Mouse (Mus musculus) adrenal gland, postnatal 4 days (tissue): ENCODE data around the gene Rbbp6. TPM values are rescaled to one million over a fixed set of nuclear protein-coding genes. Genes with fewer than 3 reads are reported as not detected.

Source experiments
- DNase-seq, 2 experiments: peaks; one replicate each; pipeline ENCODE4 v3.0.0; 2021 to 2022; ENCODE audit warnings: low spot score in 2 of 2, mixed read lengths in 2 of 2
- total RNA-seq, 2 experiments: library from RNA; stranded (reverse); gene quantifications; 2 replicates each; pipeline ENCODE4 v1.2.3; 2021

Gene Rbbp6
- total RNA-seq, 2 experiments from 2014 or later = 79.1 to 86.2 TPM

DNA sequence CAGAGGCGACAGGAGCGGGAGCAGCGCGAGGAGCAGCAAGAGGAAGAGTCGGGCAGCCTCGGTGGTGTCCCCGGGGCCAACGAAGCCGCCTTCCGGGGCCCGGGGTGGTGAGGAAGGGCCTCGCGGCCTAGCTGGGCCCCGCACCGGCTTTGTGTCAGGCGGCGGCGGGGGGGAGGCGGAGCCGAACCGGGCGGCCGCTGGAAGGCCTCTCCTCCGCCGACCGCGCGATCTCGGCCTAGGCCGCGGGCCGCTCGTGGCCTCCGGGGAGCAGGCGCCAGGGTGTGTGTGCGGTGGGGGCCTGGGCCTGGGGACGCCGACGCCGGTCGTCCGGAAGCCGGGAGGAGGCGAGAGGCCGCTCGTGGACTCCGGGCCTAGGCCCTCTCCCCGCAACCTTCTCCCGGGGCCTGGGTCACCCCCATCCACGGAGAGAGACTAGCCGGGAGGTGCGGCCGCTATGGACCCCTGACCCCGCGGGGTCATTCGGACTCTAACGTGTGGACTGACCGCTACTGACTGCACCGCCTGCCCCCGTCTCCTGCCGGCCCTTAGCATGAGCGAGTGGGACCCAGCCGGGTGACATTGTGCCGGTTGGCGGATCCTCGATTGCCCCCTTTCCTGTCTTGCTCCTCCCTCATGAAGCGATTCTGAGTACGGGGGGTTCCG is 4.8 kb downstream of the Rbbp6 start:
- peak; percentile 26 to 27 for DNase-seq

DNA sequence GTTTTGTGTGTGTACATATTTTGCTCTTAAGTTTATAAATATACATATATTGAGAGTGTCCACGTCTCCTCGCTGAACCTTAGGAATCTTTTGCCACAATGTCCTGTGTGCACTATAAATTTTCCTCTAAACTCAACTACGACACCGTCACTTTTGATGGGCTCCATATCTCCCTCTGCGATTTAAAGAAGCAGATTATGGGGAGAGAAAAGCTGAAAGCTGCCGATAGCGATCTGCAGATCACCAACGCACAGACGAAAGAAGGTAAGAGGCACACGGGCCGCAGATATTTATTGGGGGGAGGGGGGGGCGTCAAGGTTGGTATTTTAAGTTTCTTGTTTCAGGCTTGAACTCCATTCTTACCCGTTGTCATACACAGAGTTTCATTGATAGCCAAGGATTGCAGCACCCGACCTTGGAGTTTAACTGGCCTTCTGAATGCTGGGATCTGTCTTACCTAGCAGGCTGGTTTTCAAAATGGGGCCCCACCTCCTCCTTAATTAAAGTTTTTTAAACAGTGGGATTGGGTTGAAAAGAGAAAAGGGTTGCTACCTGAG is 5.5 kb downstream of the Rbbp6 start:
- no peak for DNase-seq

DNA sequence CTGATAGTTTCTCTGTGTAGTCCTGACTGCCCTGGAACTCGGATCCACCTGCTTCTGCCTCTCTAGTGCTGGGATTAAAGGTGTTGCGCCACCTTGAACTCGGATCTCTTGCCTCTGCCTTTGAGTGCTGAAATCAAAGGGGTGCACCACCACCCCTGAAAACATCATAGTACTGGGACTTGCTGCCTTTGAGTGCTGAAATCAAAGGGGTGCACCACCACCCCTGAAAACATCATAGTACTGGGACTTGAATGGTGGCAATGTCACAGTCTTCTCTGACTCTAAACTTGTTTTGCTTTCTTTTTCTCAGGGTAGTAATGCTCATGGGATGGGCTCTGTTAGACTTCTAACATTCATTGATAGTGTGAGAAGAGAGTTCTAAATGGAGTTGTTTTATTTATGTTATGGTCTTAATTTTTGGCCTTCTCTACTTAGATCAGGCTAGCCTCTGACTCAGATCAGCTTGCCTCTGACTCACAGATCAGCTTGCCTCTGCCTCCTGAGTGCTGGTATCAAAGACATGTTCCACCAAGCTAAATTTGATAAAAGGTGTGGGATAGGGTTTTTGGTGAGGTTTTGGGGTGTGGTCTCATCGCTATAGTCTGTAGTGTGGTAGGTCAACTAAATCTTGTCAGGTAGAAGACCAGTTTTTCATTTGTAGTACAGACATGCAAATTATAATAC is 6.7 kb downstream of the Rbbp6 start:
- no peak for DNase-seq

DNA sequence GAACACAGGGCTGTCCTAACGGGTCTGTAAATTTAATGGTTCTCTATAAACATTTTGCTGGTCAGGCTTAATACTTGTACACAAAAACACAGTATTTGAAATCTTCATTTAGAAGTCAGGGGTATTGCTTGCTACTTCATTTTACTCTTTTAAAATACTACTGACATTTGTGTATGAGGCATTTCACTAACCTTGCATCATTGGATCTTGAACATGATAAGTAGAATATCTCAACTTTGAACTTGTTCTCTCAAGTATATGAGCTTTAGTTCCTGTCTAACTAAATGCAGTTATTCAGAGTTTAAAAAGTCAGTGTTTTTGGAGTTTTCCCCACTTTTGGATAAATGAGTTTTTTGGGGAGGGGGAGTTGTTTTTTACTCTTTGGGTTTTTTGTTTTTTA is 14.0 kb downstream of the Rbbp6 start:
- no peak for DNase-seq

DNA sequence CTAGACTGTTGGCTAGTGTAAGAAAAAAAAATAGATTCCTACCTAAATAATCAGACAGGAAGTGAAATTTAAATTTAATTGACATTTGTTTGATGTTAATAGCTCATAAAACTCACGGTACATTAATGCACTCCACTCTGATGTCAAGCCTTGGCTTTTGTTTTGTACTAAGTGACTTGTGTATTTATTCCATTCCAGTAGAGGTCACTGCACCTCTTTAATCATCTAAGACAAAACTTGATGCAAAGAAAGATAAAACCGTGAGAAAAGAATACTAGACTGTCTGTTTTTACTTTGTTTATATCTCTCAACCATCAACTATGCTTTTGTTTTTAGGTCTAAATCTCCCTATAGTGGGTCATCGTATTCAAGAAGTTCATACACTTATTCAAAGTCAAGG is 32.7 kb downstream of the Rbbp6 start:
- DNase-seq = no peak

DNA sequence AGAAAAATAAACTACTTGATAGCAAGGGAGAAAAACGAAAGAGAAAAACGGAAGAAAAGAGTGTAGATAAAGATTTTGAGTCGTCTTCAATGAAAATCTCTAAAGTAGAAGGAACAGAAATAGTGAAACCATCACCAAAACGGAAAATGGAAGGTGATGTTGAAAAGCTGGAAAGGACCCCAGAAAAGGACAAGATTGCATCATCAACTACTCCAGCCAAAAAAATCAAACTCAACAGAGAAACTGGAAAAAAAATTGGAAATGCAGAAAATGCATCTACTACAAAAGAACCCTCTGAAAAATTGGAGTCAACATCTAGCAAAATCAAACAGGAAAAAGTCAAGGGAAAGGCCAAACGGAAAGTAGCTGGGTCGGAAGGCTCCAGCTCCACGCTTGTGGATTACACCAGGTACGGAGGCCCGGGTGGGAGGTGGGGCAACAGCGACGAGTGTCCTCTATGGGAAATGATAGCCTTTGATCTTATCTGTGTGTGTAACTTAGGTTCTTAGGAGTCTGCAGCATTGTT is 34.4 kb downstream of the Rbbp6 start:
- DNase-seq = no peak

DNA sequence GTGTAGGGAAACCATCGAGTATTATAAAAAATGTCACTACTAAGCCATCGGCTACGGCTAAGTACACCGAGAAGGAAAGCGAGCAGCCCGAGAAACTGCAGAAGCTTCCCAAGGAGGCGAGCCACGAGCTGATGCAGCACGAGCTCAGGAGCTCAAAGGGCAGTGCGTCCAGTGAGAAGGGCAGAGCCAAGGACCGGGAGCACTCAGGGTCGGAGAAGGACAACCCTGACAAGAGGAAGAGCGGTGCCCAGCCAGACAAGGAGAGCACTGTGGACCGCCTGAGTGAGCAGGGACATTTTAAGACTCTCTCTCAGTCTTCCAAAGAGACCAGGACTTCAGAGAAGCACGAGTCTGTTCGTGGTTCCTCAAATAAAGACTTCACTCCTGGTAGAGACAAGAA is 35.3 kb downstream of the Rbbp6 start:
- DNase-seq = no peak

DNA sequence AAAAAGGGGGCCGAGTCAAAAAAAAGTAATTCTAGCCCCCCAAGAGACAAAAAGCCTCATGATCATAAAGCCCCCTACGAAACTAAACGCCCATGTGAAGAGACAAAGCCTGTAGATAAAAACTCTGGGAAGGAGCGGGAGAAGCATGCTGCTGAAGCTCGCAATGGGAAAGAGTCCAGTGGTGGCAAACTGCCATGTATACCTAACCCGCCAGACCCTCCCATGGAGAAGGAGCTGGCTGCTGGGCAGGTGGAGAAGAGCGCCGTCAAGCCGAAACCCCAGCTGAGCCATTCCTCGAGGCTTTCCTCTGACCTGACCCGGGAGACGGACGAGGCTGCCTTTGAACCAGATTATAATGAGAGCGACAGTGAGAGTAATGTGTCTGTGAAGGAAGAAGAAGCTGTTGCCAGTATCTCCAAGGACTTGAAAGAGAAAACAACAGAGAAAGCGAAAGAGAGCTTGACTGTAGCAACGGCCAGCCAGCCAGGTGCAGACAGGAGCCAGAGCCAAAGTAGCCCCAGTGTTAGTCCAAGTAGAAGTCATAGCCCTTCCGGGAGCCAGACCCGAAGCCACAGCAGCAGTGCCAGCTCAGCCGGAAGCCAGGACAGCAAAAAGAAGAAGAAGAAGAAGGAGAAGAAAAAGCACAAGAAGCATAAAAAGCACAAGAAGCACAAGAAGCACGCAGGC is 36.0 kb downstream of the Rbbp6 start:
- no peak for DNase-seq

DNA sequence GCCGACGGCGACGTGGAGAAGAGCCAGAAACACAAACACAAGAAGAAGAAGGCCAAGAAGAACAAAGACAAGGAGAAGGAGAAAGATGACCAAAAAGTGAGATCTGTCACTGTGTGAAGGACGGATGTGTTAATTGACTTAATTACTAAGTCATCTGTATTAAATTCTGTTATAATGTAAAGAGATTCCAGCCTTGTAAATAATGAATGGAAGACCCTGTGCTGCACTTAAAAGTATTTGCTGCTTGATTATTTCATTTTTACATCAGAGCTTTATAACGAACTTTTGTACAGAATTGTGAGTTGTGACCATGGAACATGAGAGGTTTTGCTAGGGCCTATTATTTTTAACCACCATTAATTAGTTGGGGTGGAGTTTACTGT is 36.5 kb downstream of the Rbbp6 start:
- no peak for DNase-seq

DNA sequence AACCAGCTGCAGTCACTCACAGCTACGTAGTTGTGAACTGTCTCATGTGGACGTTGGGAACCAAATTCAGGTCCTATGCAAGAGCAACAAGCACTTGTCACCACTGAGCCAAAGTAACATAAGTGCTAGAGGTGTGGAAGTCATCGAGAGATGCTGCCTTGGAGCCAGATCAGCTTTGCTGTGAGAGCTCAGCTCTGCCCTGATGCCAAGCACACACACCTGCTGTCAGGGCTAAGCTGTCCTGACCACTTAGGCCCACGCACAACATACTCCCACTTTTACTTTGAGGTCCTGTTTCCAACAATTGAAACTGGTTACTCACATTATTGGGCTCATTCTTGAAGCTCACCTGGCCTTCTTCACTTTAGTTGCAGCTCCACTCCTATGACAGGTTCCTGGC is 37.7 kb downstream of the Rbbp6 start:
- DNase-seq = no peak

DNA sequence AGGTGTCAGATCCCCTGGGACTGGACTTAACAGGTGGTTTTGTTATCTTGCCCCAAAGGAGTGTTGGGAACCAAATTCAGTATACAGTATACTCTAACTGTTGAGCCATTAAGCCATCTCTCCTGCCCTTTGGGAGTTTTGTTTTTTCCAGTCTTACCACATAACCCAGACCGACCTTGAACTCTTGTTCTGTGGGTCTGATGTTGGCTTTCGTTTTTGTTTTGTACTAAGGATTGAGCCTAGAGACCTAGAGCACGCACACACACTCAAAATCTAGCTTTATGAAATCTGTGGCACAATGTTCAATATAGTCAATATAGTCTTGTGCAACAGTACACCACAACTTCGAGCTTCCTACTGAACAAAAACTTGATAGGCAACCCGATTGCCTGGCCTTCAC is 39.0 kb downstream of the Rbbp6 start:
- no peak for DNase-seq

DNA sequence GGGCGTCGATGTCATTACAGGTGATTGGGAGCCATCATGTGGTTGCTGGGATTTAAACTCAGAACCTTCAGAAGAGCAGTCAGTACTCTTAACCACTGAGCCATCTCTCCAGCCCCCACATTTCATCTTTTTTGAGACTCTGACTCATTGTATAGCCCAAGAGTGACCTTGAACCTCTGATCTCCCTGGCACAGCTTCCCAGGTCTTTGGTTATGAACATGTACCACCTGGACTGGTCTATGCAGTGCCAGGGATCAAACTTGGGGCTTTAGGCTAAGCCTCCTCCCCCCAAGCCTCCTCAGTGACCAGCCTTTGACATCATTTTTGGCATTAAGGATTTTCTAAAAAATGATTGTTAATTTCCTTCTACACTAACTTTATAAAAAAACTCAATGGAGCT is 40.8 kb downstream of the Rbbp6 start:
- DNase-seq = no peak

DNA sequence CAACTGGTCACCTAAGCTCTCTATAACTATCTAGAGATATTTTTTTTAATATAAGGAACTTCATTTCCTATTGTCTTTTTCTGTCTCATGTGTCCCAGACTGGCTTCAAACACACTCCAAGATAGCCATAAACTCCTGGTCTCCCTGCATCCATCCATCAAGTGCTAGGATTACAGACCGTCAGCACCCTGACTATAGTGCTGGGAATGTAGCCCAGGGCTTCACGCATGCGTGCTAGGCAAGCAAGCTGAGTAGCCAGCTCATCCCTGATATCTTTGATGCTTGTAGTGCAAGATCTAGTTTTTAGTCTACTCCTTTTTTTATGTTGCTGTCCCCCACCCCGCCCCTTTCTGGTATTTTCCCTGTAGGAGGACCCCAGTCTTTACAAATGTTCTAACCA is 42.3 kb downstream of the Rbbp6 start:
- no peak for DNase-seq

DNA sequence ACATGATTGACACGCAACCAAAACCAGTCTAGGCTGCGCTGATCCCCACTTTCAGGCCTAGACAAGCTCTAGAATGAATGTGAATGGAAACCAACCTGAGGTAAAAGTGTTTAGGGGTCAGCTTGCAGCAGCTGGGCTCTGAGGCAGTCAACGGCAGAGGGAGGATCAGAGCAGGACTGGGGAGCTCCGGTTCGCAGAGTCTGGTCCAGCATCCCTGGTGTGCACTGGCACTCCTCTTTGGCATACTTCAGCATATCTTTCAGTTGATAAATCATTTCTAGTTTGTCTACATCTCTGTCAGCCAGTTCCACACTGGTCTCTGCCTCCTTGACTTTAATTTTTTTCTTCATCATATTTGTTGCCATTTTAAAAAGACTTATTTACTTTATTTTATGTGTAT is 48.0 kb downstream of the Rbbp6 start:
- no peak for DNase-seq

DNA sequence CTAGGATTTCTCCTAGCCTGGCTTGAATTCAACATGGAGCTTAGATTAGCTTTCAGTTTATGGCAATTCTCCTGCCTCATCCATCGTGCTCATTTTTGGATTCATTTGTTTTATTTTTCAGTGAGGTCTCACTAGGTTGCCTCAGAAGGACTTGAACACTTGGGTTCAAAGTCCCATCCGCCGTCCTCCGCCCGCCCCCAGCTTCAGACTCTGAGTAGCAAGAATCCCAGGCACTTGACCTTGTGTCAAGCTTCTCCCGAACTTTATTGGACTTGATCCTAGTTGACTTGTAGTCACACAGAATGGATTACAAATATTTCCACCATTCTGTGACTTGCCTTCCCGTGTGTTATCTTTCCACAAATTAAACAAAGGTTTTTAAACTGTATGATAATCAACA is 49.2 kb downstream of the Rbbp6 start:
- no peak for DNase-seq

DNA sequence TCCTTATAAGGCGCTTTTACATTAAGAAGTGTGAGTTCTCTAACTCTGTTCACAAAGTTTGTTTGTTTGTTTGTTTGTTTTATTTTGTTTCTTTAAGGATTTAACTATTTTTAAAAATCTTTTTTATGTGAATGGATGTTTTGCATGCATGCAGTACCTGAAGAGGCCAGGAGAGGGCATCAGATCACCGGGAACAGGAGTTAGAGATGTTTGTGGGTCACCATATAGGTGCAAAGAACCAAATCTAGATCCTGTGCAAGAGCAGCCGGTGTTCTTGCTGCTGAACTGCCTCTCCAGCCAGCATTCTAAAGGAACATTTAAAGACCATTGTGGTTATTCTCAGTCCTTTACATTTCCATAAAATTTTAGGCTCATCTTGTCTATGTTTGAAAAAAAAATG is 52.1 kb downstream of the Rbbp6 start:
- DNase-seq = peak in 1 of 2 experiments; percentile 14

DNA sequence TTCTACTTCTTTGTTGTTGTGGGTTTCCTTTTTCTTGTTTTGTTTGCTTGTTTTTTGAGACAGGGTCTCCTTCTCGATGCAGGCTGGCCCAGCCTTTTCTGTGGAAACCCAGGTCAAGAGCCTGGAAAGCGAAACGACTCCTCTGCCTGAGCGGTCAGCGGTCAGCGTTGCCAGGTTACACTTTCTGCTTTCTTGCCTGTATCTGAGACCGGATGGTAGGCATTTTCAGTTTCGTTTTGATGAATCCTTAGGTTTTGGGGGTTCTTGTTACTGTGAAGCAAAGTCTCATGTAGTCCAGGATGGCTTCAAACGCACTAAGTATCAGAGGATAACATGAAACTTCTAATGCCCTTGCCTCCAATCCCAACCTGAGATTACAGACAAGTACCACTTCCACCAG is 59.6 kb downstream of the Rbbp6 start:
- no peak for DNase-seq

DNA sequence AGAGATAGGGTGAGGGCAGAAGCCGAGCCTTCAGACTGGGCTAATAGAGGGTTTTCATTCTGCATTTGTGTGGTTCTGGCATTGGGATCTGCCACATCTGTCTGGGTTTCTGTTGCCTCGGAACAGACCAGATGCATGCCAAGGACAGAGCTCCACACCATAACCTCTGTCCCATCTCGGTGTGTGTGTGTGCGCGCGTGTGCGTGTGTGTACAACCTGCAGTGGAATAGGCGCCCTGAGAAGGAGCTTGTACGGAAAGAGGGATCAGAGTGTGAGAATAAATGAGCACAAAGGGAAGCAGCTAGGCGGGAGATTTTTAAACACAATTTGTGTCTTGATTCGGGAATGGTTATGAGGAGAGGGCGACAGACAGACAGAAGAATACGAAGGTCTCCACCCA is 64.8 kb downstream of the Rbbp6 start:
- DNase-seq = no peak

DNA sequence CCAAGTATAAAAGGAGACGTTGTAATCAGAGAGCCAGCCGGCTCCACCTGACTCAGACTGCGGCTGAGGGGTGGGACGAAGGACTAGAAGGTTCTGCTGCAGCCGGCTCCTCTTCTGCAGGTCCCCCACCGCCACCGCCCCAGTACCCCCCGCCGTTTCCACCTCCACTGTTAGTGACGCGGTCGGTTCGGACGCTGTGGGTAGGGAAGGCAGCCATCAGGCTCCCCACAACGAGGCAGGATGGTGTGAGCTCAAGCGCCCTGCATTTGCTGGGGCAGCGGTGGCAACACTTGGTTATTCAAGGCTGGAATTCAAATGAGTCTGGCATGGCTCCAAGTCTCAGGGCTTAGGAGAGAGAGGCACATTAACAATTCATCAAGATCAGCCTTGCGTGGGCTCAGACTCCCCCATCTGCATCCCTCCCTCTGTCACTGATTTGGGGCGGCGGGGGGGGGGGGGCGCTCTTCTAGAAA is 65.3 kb downstream of the Rbbp6 start:
- DNase-seq = peak in 1 of 2 experiments; percentile 30

DNA sequence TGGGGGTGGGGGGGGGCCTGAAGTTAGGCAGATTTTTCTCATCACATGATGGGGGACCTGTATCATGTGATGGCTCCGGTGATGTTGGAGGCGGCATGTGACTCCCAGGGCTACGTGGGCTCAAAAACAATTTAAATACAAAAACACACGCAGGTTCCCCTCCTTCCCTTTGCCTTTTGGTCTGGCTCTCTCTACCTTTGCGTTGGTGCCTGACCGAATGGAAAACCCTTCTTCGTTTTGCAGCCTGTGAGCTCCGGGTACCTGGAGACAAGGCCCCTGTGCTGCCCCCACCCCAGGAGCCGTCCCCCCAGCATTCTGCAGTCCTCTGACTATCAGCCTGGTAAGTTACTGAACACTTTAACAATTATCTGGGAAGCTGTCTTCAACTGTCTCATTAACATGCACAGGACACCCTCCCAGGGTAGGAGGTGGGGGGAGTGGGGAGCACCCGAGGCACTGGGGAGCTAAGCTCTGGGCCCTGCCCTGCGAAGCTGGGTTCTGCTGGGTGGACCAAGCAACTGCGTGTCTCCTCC is 65.8 kb downstream of the Rbbp6 start:
- DNase-seq = no peak

DNA sequence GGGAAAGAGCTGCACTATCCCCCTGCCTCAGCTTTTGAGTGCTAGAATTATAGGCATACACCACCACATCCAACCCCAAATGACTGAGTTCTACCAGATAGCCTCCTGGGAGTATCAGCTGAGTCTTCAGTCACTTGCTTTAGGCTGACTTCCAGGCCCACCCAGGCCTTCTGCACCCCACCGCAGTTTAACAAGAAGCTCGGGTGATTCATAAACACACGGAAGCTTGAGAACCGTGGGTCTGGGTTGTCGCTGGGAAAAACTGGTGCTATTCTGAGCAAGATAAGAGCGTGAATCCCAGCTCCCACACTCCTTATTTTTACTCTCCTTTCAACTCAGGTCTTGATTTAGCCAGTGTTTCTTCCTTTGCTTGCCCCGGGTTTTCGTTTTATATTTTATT is 69.8 kb downstream of the Rbbp6 start:
- no peak for DNase-seq

DNA sequence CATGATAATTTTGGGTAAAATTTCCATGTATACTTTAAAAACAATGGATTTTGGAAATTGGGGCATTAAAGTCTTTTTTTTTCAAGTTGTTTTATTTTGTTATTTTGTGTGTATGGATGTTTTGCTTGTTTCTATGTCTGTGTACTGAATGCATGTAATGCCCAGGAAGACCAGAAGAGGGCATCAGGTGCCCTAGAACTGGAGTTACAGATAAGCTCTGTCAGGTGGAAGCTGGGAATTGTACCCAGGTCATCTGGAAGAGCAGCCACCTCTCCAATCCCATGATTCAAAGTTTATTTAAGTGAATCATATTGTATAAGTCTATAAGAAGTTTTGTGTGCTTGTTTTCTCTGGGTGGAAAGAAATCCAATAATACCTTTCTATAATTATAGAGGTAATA is 73.8 kb downstream of the Rbbp6 start:
- DNase-seq = no peak
